Mouse (Mus musculus): ENCODE data around the gene Ptov1.

DNA sequence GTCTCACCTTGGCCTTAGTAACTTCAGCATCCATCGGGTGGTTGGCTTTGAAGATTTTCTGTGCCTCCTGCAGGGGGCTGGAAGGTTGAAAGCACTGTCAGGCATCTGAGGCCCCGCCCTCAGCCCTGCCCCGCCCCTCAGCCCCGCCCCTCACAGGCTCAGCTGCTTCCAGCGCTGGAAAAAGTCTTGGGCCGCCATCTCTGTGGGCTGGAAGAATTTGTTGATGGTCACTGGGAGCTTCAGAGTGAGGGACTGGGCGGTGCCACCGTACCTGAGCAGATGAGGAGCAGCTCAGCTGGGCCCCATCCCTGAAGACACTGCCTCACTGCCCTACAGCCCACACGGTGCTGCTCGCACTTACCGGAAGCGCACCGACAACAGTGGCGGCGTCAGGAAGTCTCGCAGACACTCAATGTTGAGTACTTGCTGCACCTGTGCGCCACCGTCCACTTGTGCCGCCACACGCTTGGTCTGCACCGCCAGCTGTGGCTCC, 31.7 kb upstream of the Ptov1 start:
- TF ChIP-seq CTCF (IDR thresholded peaks at IDR 0.05; ENCODE audit: extremely low read depth, insufficient read length, insufficient replicate concordance, low read depth, low read length) (no peak), POLR2A (IDR thresholded peaks at IDR 0.05; ENCODE audit: low read depth, low read length) (no peak)
